8 mouse cellular contexts compared by ENCODE assay signal in genomic region chr2:155386534-155386899, GRCm38 (mm10). TPM values are rescaled to one million over a fixed set of nuclear protein-coding genes. Genes with fewer than 3 reads are reported as not detected.
DNase-seq lines count a peak whose midpoint lies in the region; ATAC-seq and TF ChIP-seq lines count a peak whose summit lies in the region.

No protein-coding gene starts in this region.

- no peak overlapping the region; the same call in 1 of the 2 replicates for H3K9ac ChIP-seq in hindbrain, embryonic 15.5 days

- no peak overlapping the region for H3K27ac ChIP-seq in thymus, adult 2 months (ENCODE audit: control insufficient read depth, insufficient read depth, low read length)
- 0 out of 2 replicates have a peak overlapping the region, but pooled peaks have one; percentile 10 for H3K27ac ChIP-seq in hindbrain, embryonic 15.5 days (replicated peaks)

- no peaks in the 10 kb centered on the region for H3K27me3 ChIP-seq in thymus, adult 2 months (ENCODE audit: control insufficient read depth, insufficient read depth, low read length)
- H3K27me3 ChIP-seq in hindbrain, embryonic 15.5 days: no peaks in the 10 kb centered on the region

- no peak overlapping the region for H3K4me3 ChIP-seq in thymus, adult 2 months (ENCODE audit: control insufficient read depth, insufficient read depth, low read length)
- no peak overlapping the region for H3K4me3 ChIP-seq in hindbrain, embryonic 15.5 days

- no peak for TF ChIP-seq CTCF in thymus, adult 2 months (IDR thresholded peaks at IDR 0.05; ENCODE audit: borderline replicate concordance, control insufficient read depth, extremely low read depth, insufficient read depth, low read length, poor library complexity)

- DNase-seq in embryo, embryonic 9.5 days (ENCODE audit: extremely low spot score): peak; percentile 8
- no peak for DNase-seq in embryo, embryonic 10 days (ENCODE audit: low spot score)
- DNase-seq in thymus, adult 2 months: peak; percentile 5
- no peak for DNase-seq in thymus, adult 18-20 months
- peak; percentile 40 to 52 for DNase-seq in right cerebral cortex, adult 2 months (ENCODE audit: low spot score in 2 of 2)
- no peak for DNase-seq in liver

- 38% methylated on average over 27 of the region's 27 CpGs for WGBS in thymus, adult 2 months
- WGBS in hindbrain, embryonic 15.5 days: 16% methylated on average over 27 of the region's 27 CpGs

- no peak for ATAC-seq in hindbrain, embryonic 15.5 days (ENCODE audit: low FRiP score, low read depth)
- ATAC-seq in activated CD4-positive, CD25-positive, alpha-beta regulatory T cell, adult 4 months: no peak

- H3K36me3 ChIP-seq in thymus, adult 2 months (ENCODE audit: control insufficient read depth, insufficient read depth, low read length): peaks cover 7% of the 10 kb centered on the region; the same call in 1 of the 2 replicates
- peaks cover 39% of the 10 kb centered on the region for H3K36me3 ChIP-seq in hindbrain, embryonic 15.5 days

- peaks cover 10% of the 10 kb centered on the region for H3K4me1 ChIP-seq in thymus, adult 2 months (replicated peaks; ENCODE audit: control insufficient read depth, insufficient read depth, low read length)
- H3K4me1 ChIP-seq in hindbrain, embryonic 15.5 days (replicated peaks): peaks cover 47% of the 10 kb centered on the region

- no peaks in the 10 kb centered on the region for H3K9me3 ChIP-seq in hindbrain, embryonic 15.5 days

- peak overlapping the region; percentile 31; the same call in 1 of the 2 replicates for H3K4me2 ChIP-seq in hindbrain, embryonic 15.5 days

- TF ChIP-seq POLR2A in thymus, adult 2 months (IDR thresholded peaks at IDR 0.05; ENCODE audit: control insufficient read depth, extremely low read depth, insufficient read depth, low read length, poor library complexity): no peak

RNA-seq across cellular contexts. Expression of gene Trp53inp2, which starts 5.7 kb away (rescaled TPM):
- 85.4 and 89.8 TPM in 2 replicates for polyA plus RNA-seq in thymus, adult 2 months (2012; rRNA removed)
- polyA plus RNA-seq in hindbrain, embryonic 15.5 days (2015; fragmentation: Nextera tagmentation; extraction: Ambion mirVana): 101 and 128 TPM in 2 replicates
- 1 to 10 TPM in 1 of 2 experiments, under 1 TPM in 1; 0.78 to 1.7 TPM for polyA plus RNA-seq in activated CD4-positive, CD25-positive, alpha-beta regulatory T cell, adult 4 months (2017; shearing (Covaris generic))

RNA-seq across cellular contexts. Expression of gene Pigu, which starts 29.3 kb away (rescaled TPM):
- 40.2 and 45.7 TPM in 2 replicates for polyA plus RNA-seq in thymus, adult 2 months (2012; rRNA removed)
- polyA plus RNA-seq in hindbrain, embryonic 15.5 days (2015; fragmentation: Nextera tagmentation; extraction: Ambion mirVana): 61.9 and 62.6 TPM in 2 replicates
- 10 to 100 TPM; 33.8 to 34.1 TPM for polyA plus RNA-seq in activated CD4-positive, CD25-positive, alpha-beta regulatory T cell, adult 4 months (2017; shearing (Covaris generic))

Comparison
In these comparisons a context has a peak if more than half of its experiments do, and no peak if none do; other contexts are left out.
1. DNase-seq: peak in embryo, embryonic 9.5 days (single experiment), thymus, adult 2 months (single experiment) and right cerebral cortex, adult 2 months (2 of 2); none in embryo, embryonic 10 days (single experiment), thymus, adult 18-20 months (0 of 2) and liver (single experiment).
2. RNA of gene Trp53inp2, which starts 5.7 kb away (polyA plus RNA-seq): 101 to 128 TPM in hindbrain, embryonic 15.5 days and 85.4 to 89.8 TPM in thymus, adult 2 months; 0.78 to 1.7 TPM in activated CD4-positive, CD25-positive, alpha-beta regulatory T cell, adult 4 months; every median in the first group is over 10 times any median in the second.